Mouse (Mus musculus) hindbrain, postnatal 0 days (tissue): ENCODE data around the gene D430019H16Rik. TPM values are rescaled to one million over a fixed set of nuclear protein-coding genes. Genes with fewer than 3 reads are reported as not detected.
A peak's percentile ranks its signal among the peaks of the same experiment; 100 is the strongest.

Experiments used
- ATAC-seq: fragments of 200-750 bp; cut with Nextera tagmentation; 2 replicates; pipeline ENCODE4 v1.8.0; 2017; ENCODE audit warnings: mild to moderate bottlenecking, moderate TSS enrichment, moderate library complexity
- DNase-seq: peaks from one replicate; pipeline ENCODE4 v3.0.0-alpha.2; 2015; ENCODE audit warnings: low spot score
- H3K27ac ChIP-seq: fragments of 300-500 bp; sonication (generic); 2 replicates; pipeline ENCODE4 v1.5.1; 2014; ENCODE audit warnings: mild to moderate bottlenecking
- H3K27me3 ChIP-seq: fragments of 300-500 bp; sonication (generic); 2 replicates; pipeline ENCODE4 v1.6.1; 2014; ENCODE audit warnings: low read length, mixed read lengths; ENCODE audit not compliant: insufficient read depth
- H3K36me3 ChIP-seq: fragments of 300-500 bp; sonication (generic); 2 replicates; pipeline ENCODE4 v1.6.1; 2014; ENCODE audit warnings: low read length, mixed read lengths; ENCODE audit not compliant: insufficient read depth
- H3K4me1 ChIP-seq: fragments of 300-500 bp; sonication (generic); 2 replicates; pipeline ENCODE4 v1.6.1; 2014; ENCODE audit warnings: antibody characterized with exemption, low read length, mixed read lengths; ENCODE audit not compliant: insufficient read depth
- H3K4me2 ChIP-seq: fragments of 300-500 bp; sonication (generic); 2 replicates; pipeline ENCODE4 v1.6.1; 2014; ENCODE audit warnings: low read depth, mild to moderate bottlenecking, low read length, moderate library complexity, mixed read lengths
- H3K4me3 ChIP-seq: fragments of 300-500 bp; sonication (generic); 2 replicates; pipeline ENCODE4 v1.5.1; 2014; ENCODE audit warnings: low read length
- H3K9ac ChIP-seq: fragments of 300-500 bp; sonication (generic); replicated peaks from 2 replicates; pipeline ENCODE4 v1.6.1; 2014; ENCODE audit warnings: mild to moderate bottlenecking, low read length, moderate library complexity, mixed read lengths
- H3K9me3 ChIP-seq: fragments of 300-500 bp; sonication (generic); 2 replicates; pipeline ENCODE4 v1.6.1; 2016; ENCODE audit warnings: low read length, mixed read lengths
- CTCF ChIP-seq: IDR thresholded peaks from 2 replicates; pipeline ENCODE4 v1.5.1; 2016; ENCODE audit warnings: antibody characterized with exemption, control low read depth, low read depth
- WGBS: fragments of 180-500 bp; shearing (Covaris S2); extraction: QIAGEN DNeasy Blood & Tissue Kit; methylation state at CpG from one replicate; pipeline ENCODE4 v1.1.7; 2014; 5-methylcytosine and 5-hydroxymethylcytosine counted together
- polyA plus RNA-seq: library from polyadenylated mRNA; unstranded; fragments of >200 nt; fragmentation: Nextera tagmentation; extraction: Ambion mirVana; gene quantifications from 2 replicates; pipeline ENCODE4 v1.2.1, GENCODE M21; 2015
- total RNA-seq: library from RNA; depleted of rRNA; stranded (reverse); fragments of >200 nt; gene quantifications from 2 replicates; pipeline ENCODE4 v1.2.3, GENCODE M21; 2014

The D430019H16Rik gene
- total and polyA plus RNA-seq, 2 experiments from 2014 or later, result 8.6 to 140 TPM

DNA sequence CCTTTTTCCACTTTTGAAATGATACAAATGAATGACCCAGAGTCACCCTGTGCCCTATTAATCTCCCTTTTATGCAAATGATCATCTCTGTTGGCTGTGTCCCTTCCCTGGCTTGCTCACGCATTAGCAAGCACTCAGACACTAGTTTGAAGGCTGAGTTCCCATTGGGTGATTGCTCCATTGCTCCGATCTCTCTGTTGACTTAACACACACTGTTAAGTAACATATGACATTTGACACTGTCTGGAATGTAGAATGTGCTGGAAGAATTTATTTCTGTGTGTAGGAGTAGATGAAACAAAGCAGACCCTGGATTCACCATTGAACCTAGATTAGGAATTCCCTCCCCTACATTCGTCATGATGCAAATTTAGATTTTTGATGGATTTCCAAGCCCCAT, 20.8 kb upstream of the D430019H16Rik start:
- WGBS, result 75% methylated on average over 3 of the region's 3 CpGs

DNA sequence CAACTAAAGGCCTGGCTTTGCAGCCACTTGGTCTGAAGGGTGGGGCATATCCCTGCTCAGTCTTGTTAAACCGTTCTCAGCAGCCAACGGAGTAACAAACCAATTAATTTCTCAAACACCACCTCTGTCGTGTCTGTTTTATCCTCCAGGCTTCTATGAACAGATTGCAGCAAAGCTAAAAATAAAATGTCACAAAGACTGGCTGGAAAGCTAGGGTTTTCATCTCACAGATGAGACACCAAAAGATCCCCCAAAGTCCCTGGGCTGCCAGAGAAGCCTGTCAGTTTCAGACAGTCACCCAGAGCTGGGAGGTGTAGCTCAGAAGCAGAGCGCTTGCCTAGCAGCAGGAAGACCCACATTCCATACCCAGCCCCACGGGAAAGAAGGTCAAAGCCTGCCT, 15.4 kb upstream of the D430019H16Rik start:
- no peaks in the 10 kb centered on the region for H3K4me1 ChIP-seq
- H3K27ac ChIP-seq, result 0 out of 2 replicates have a peak overlapping the region, but pooled peaks have one; percentile 7
- H3K27me3 ChIP-seq, result no peaks in the 10 kb centered on the region
- H3K9me3 ChIP-seq, result no peaks in the 10 kb centered on the region
- DNase-seq (no peak), ATAC-seq (no peak)
- no peak overlapping the region for H3K9ac ChIP-seq
- WGBS, result 52% methylated on average over 5 of the region's 5 CpGs
- no peak overlapping the region for H3K4me2 ChIP-seq
- TF ChIP-seq CTCF, result no peak
- H3K4me3 ChIP-seq, result no peak overlapping the region
- no peaks in the 10 kb centered on the region for H3K36me3 ChIP-seq

More for the DNA sequence above, 20.8 kb upstream of the D430019H16Rik start:
- no peak for DNase-seq
- Histone ChIP-seq H3K9me3 (no peaks in the 10 kb centered on the region), H3K4me2 (no peak overlapping the region), H3K9ac (no peak overlapping the region), H3K27ac (no peak overlapping the region), H3K27me3 (no peaks in the 10 kb centered on the region), H3K4me3 (no peak overlapping the region), H3K36me3 (no peaks in the 10 kb centered on the region), H3K4me1 (no peaks in the 10 kb centered on the region)
- ATAC-seq, result no peak
- no peak for TF ChIP-seq CTCF

DNA sequence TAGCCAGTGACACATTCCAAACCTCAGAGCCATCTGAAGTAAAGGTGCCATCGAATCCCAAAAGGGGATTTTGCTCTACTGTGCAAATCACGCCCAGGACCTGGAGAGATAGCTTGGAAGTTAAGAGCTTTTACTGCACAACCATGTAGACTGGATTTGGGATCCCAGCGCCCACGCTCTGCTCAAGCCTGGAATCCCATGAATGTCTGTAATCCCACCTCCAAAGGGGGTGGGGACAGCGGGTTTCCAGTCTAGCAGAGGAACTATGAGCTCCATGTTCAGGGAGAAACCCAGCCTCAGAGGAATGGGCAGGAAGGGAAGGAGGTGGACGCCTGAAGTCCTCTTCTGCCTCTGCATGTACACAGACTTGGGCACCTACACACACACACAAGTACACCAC, 13.7 kb upstream of the D430019H16Rik start:
- 84% methylated on average over 6 of the region's 6 CpGs for WGBS
- Histone ChIP-seq H3K4me1 (no peaks in the 10 kb centered on the region), H3K27me3 (no peaks in the 10 kb centered on the region), H3K27ac (no peak overlapping the region), H3K9me3 (no peaks in the 10 kb centered on the region), H3K4me3 (no peak overlapping the region), H3K36me3 (no peaks in the 10 kb centered on the region), H3K4me2 (no peak overlapping the region), H3K9ac (no peak overlapping the region)
- DNase-seq (no peak), ATAC-seq (no peak)
- TF ChIP-seq CTCF, result no peak

DNA sequence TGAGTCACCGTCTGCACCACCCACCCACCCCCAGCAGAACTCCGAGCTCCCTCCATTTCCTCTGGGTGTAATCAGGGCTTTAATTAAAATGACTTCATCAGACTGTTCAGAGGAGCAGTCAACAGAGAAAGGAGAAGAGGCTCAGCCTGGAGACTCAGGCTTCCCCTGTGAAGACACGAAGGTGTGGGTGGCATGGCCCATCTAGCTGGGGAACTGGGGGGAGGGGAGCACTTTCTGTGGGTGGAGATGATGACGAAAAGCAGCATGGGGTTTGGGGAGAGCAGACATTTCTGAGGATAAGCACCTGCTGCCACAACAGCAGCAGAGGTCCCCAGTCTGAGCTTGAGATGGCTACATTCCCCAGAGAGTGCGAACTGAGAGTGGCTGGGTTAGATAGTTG, 10.1 kb upstream of the D430019H16Rik start:
- no peaks in the 10 kb centered on the region for H3K9me3 ChIP-seq
- H3K4me1 ChIP-seq, result no peaks in the 10 kb centered on the region
- no peak overlapping the region for H3K27ac ChIP-seq
- no peak for TF ChIP-seq CTCF
- no peak overlapping the region for H3K9ac ChIP-seq
- 71% methylated on average over 5 of the region's 5 CpGs for WGBS
- no peak overlapping the region for H3K4me3 ChIP-seq
- no peaks in the 10 kb centered on the region for H3K27me3 ChIP-seq
- no peak for ATAC-seq
- H3K36me3 ChIP-seq, result no peaks in the 10 kb centered on the region
- no peak overlapping the region for H3K4me2 ChIP-seq
- no peak for DNase-seq

DNA sequence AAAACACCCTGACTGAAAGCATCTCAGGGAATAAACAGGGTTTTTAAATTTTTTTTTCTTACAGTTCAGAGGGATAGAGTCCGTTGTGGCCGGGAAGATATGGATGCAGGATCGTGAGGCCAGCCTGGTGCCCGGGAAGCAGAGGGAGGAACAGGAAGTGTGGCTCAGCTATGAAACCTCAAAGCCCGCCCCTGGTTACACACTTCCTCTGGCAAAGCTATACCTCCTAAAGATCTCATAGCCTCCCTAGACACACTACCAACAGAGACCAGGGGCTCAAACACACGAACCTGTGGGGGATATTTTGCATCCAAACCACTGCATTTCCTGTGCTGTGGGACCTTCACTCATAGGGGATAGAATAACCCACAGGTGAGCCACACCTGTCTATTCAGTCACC, 7.9 kb upstream of the D430019H16Rik start:
- H3K4me1 ChIP-seq, result no peaks in the 10 kb centered on the region
- no peaks in the 10 kb centered on the region for H3K36me3 ChIP-seq
- no peak overlapping the region for H3K4me3 ChIP-seq
- no peaks in the 10 kb centered on the region for H3K9me3 ChIP-seq
- ATAC-seq (no peak), DNase-seq (no peak)
- no peak overlapping the region for H3K27ac ChIP-seq
- no peak overlapping the region for H3K4me2 ChIP-seq
- 81% methylated on average over 6 of the region's 6 CpGs for WGBS
- no peak for TF ChIP-seq CTCF
- H3K27me3 ChIP-seq, result no peaks in the 10 kb centered on the region
- no peak overlapping the region for H3K9ac ChIP-seq

DNA sequence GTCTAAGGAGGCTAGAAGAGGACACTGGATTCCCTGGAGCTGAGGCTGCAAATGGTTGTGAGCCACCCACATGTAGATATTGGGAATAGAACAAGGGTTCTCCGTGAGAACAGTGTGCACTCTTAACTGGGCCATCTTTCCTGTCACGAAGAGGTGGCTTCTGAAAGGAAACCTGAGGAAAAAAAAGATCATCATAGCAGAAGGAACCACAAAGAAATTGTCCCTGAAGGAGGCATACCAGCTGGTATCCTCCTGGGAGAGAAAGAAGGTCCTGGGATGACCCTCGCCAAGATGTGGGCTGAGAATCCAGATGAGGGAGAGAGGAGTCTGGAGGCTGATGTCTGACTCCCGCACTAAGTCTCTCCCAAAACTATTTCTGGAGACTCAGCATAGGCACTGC, 4.4 kb upstream of the D430019H16Rik start:
- TF ChIP-seq CTCF, result no peak
- Histone ChIP-seq H3K27ac (no peak overlapping the region), H3K27me3 (no peaks in the 10 kb centered on the region), H3K4me2 (no peak overlapping the region), H3K4me1 (no peaks in the 10 kb centered on the region), H3K4me3 (no peak overlapping the region), H3K9me3 (no peaks in the 10 kb centered on the region), H3K9ac (no peak overlapping the region), H3K36me3 (no peaks in the 10 kb centered on the region)
- WGBS, result 77% methylated on average over 4 of the region's 4 CpGs
- ATAC-seq (no peak), DNase-seq (no peak)

DNA sequence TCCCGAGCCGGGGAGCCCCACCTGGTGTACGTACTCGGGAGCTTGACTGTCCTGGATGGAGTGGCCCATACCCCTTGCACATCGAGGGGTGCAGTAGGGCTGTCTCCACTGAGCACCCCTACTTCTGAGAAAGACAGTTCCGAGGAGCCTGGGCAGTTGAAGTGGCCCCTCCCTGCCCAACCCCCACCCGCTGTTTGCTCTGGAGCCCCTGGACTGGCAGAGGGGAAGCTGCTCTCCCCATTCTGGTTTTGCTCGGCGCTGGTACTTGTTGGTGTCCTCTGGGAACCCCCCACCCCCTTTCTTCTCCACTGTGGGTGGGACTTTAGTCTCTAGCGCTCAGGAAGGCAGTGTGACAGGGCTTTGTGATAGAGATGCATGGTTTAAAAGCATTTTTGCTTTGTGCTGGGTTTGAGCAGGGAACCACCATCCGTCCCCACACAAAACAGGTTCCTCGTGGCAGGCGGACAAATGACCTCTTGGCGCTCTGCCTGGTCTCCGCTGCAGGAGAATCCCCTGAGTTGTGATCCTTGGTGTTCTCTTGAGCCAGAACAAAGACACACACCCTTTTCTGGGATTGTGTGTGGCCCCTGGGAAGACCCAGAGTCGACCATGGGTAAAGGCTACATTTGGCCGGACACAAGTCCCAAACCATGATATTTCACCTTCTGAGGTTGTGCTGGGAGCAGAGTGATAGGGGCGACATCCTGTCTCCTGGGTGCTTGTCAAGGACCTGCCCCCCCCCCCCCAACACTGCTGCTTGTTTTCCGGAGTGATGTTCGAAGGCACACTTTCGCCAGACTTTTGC, 804 bp downstream of the D430019H16Rik start:
- 1% methylated on average over 21 of the region's 21 CpGs for WGBS
- Histone ChIP-seq H3K9ac (peak overlapping the region; percentile 55), H3K9me3 (no peaks in the 10 kb centered on the region), H3K4me3 (peak overlapping the region; percentile 73), H3K27me3 (no peaks in the 10 kb centered on the region), H3K36me3 (no peaks in the 10 kb centered on the region), H3K27ac (peak overlapping the region; percentile 77), H3K4me1 (peaks cover 9% of the 10 kb centered on the region; the same call in 1 of the 2 replicates), H3K4me2 (peak overlapping the region; percentile 79)
- TF ChIP-seq CTCF, result no peak
- DNase-seq (peak; percentile 58), ATAC-seq (peak; percentile 65)
